ENCODE assay signal across 9 mouse cellular contexts in the genomic region with DNA sequence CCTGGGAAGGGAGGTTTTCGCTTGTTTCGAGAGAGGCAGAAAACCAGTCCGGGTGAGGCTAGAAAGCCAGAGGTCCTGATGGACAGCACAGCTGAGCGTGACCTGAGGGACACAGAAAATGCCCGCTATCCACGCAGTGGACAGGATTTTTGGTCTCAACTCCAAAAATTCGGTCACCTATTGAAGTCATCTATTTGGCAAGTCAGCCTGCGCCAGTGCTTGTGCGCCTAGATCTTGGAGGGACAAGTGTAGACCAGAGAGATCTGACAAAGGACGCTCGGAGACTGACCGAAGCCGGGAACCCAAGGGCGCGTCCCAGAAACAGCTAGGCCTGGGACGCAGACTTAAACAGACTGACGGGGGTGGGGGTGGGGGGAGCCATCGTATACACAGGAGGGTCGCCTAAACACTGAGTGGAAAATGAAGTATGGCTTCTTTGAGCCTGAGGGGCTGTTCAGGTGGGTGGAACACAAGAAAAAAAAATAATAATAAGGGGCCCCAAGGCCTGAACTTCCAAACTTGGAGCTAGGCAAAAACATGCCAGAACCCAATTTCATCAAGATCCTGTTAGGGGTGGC. TPM values are rescaled to one million over a fixed set of nuclear protein-coding genes. Genes with fewer than 3 reads are reported as not detected.
DNase-seq lines count a peak whose midpoint lies in the region; ATAC-seq and TF ChIP-seq lines count a peak whose summit lies in the region.
"Had no signal": no experiment of that assay in that cellular context is flagged by ENCODE, and none has a peak within 500 bp of the region (broad histone marks: within the 10 kb centered on the region; RNA-seq: fewer than 3 reads in every experiment).

No protein-coding gene starts in this region.

- H3K4me1 ChIP-seq in lung, postnatal 0 days (ENCODE audit: insufficient read depth, low read depth, low read length), result peaks cover 11% of the 10 kb centered on the region; the same call in 1 of the 2 replicates
- H3K4me1 ChIP-seq in forebrain, embryonic 13.5 days, result peaks cover 38% of the 10 kb centered on the region
- H3K4me1 ChIP-seq in limb, embryonic 10.5 days, result peaks cover 62% of the 10 kb centered on the region
- peaks cover 11% of the 10 kb centered on the region for H3K4me1 ChIP-seq in stomach, embryonic 15.5 days

- DNase-seq in lung, postnatal 0 days (ENCODE audit: low spot score), result no peak
- no peak for DNase-seq in lung, postnatal 10 days
- DNase-seq in limb, embryonic 10.5 days (ENCODE audit: low spot score), result no peak
- no peak for DNase-seq in ovary, postnatal 10 days (ENCODE audit: low spot score)
- no peak for DNase-seq in spleen, postnatal 36 days (ENCODE audit: low spot score in 2 of 2)
- DNase-seq in ovary, postnatal 14 days (ENCODE audit: low spot score), result no peak
- DNase-seq: cerebellum, adult 11-12 months had no signal

- no peak overlapping the region for H3K4me3 ChIP-seq in lung, postnatal 0 days (ENCODE audit: low read depth, low read length)
- peak overlapping the region; percentile 27 for H3K4me3 ChIP-seq in forebrain, embryonic 13.5 days
- peak overlapping the region; percentile 47 for H3K4me3 ChIP-seq in limb, embryonic 10.5 days
- peak overlapping the region; percentile 13; the same call in 1 of the 2 replicates for H3K4me3 ChIP-seq in stomach, embryonic 15.5 days (replicated peaks)

- no peak overlapping the region for H3K27ac ChIP-seq in lung, postnatal 0 days (ENCODE audit: low read length)
- H3K27ac ChIP-seq in forebrain, embryonic 13.5 days, result no peak overlapping the region
- peak overlapping the region; percentile 85 for H3K27ac ChIP-seq in limb, embryonic 10.5 days
- peak overlapping the region; percentile 82 for H3K27ac ChIP-seq in stomach, embryonic 15.5 days

- H3K36me3 ChIP-seq in lung, postnatal 0 days (ENCODE audit: insufficient read depth, low read length), result no peaks in the 10 kb centered on the region
- H3K36me3 ChIP-seq in forebrain, embryonic 13.5 days (ENCODE audit: poor library complexity, severe bottlenecking), result no peaks in the 10 kb centered on the region
- H3K36me3 ChIP-seq in limb, embryonic 10.5 days, result no peaks in the 10 kb centered on the region
- H3K36me3 ChIP-seq in stomach, embryonic 15.5 days, result no peaks in the 10 kb centered on the region

- peak overlapping the region; percentile 12 for H3K4me2 ChIP-seq in lung, postnatal 0 days (replicated peaks; ENCODE audit: low read depth, low read length)
- peak overlapping the region; percentile 57 for H3K4me2 ChIP-seq in forebrain, embryonic 13.5 days
- H3K4me2 ChIP-seq in stomach, embryonic 15.5 days, result peak overlapping the region; percentile 47

- H3K9ac ChIP-seq in lung, postnatal 0 days (replicated peaks; ENCODE audit: low read depth), result no peak overlapping the region
- peak overlapping the region; percentile 34 for H3K9ac ChIP-seq in forebrain, embryonic 13.5 days
- H3K9ac ChIP-seq in stomach, embryonic 15.5 days, result no peak overlapping the region

- no peaks in the 10 kb centered on the region for H3K9me3 ChIP-seq in lung, postnatal 0 days (ENCODE audit: low read length)
- no peaks in the 10 kb centered on the region for H3K9me3 ChIP-seq in forebrain, embryonic 13.5 days (replicated peaks)
- no peaks in the 10 kb centered on the region for H3K9me3 ChIP-seq in limb, embryonic 10.5 days (replicated peaks)
- H3K9me3 ChIP-seq in stomach, embryonic 15.5 days, result no peaks in the 10 kb centered on the region

- ATAC-seq in lung, postnatal 0 days, result no peak
- ATAC-seq in forebrain, embryonic 13.5 days, result no peak
- no peak for ATAC-seq in stomach, embryonic 15.5 days (ENCODE audit: insufficient read depth, low FRiP score, low read depth)

- TF ChIP-seq CTCF in lung, postnatal 0 days (IDR thresholded peaks at IDR 0.05), result no peak

- TF ChIP-seq EP300 in lung, postnatal 0 days (IDR thresholded peaks at IDR 0.05), result no peak

- no peaks in the 10 kb centered on the region; the same call in 1 of the 2 replicates for H3K27me3 ChIP-seq in lung, postnatal 0 days (replicated peaks; ENCODE audit: insufficient read depth, low read length)
- H3K27me3 ChIP-seq in forebrain, embryonic 13.5 days, result peaks cover 16% of the 10 kb centered on the region; the same call in 1 of the 2 replicates
- peaks cover 44% of the 10 kb centered on the region for H3K27me3 ChIP-seq in limb, embryonic 10.5 days (ENCODE audit: low read depth, poor library complexity, severe bottlenecking)
- H3K27me3 ChIP-seq in stomach, embryonic 15.5 days (replicated peaks), result no peaks in the 10 kb centered on the region

- WGBS in lung, postnatal 0 days, result 51% methylated on average over 19 of the region's 19 CpGs
- 16% methylated on average over 19 of the region's 19 CpGs for WGBS in forebrain, embryonic 13.5 days
- 13% methylated on average over 19 of the region's 19 CpGs for WGBS in limb, embryonic 10.5 days
- WGBS in stomach, embryonic 15.5 days, result 44% methylated on average over 19 of the region's 19 CpGs

RNA-seq across cellular contexts. Expression of gene Slc2a1, which starts 36.1 kb away (rescaled TPM):
- 16.7 and 20.4 TPM in 2 replicates for polyA plus RNA-seq in lung, postnatal 0 days (2015; fragmentation: Nextera tagmentation; extraction: Ambion mirVana)
- 95.4 and 96.2 TPM in 2 replicates for polyA plus RNA-seq in forebrain, embryonic 13.5 days (2015; fragmentation: Nextera tagmentation; extraction: Ambion mirVana)
- 110 and 139 TPM in 2 replicates for polyA plus RNA-seq in limb, embryonic 10.5 days (2016; fragmentation: Nextera tagmentation; extraction: Ambion mirVana)
- 119 and 129 TPM in 2 replicates for polyA plus RNA-seq in stomach, embryonic 15.5 days (2015; fragmentation: Nextera tagmentation; extraction: Ambion mirVana)

Comparison
In these comparisons a context has a peak if more than half of its experiments do, and no peak if none do; other contexts are left out.
1. H3K27ac ChIP-seq: peak in limb, embryonic 10.5 days (single experiment) and stomach, embryonic 15.5 days (single experiment); none in lung, postnatal 0 days (single experiment) and forebrain, embryonic 13.5 days (single experiment).
2. Peak in every context shown above with its lines, with median percentiles within 50 percentile points of each other: H3K4me2 ChIP-seq.